Mouse (Mus musculus) retina, postnatal 7 days (tissue): ENCODE data around the gene Erg.

Source experiments
- DNase-seq: peaks from one replicate; pipeline ENCODE4 v3.0.0-alpha.2; 2012; ENCODE audit warnings: low read depth, low spot score

Gene Erg

GRCm38 (mm10) chr16:95487606-95488351, 98.6 kb downstream of the Erg start:
- DNase-seq, result no peak

GRCm38 (mm10) chr16:95481176-95481575, 105.2 kb downstream of the Erg start:
- DNase-seq, result no peak

DNA sequence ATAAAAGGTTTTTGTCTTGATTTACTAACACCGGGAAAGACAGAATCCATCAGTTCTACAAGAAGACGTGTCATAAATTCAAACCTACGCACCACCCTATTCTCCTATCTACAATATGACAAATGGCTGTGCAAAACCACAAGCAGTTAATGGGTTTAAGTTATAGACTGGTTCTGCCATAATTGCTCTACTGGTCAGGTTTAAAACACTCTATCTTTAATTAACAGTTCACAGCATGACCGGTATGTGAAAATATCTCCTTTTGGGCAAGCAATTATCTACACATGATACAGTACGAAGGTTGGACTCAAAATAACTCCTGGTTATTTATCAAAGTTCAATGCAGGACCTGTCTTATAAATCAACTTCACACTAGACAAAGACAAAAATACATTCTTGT, 107.8 kb downstream of the Erg start:
- no peak for DNase-seq

DNA sequence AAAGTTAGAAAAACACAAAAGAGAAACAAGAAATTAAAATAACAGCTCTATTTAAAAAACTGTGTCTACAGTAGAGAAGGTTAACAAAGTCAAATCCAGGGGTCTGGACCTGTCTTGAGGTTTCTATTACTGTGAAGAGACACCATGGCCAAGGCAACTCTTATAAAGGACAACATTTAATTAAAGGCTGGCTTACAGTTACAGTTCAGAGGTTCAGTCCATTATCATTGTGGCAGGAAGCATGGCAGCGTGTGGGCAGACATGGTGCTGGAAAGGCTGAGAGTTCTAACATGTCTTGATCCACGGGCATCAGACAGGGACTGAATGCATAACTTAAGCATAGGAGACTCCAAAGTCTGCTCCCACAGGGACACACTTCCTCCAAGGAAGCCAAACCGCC, 111.4 kb downstream of the Erg start:
- no peak for DNase-seq

- no peak for DNase-seq
Measured at GRCm38 (mm10) chr16:95473946-95474345, 112.4 kb downstream of the Erg start.

DNA sequence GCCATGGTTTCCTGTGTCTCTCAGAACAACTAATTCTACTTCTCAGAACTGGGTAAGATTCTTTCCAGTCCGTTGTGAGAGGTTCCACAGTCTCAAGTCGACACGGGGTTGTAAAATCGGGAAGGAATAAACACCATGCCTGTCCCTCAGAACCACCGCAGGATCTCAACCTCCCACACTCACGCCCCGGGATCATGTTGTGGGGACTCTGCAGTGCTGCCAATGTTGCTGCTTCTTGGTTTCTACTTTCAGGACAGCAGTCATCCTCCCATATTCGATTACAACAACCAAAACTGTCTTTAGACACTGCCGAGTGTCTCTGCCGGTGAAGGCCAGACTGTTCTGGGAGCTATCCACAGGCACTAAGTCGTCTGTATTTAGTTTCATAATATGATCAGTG, 113.6 kb downstream of the Erg start:
- no peak for DNase-seq

DNA sequence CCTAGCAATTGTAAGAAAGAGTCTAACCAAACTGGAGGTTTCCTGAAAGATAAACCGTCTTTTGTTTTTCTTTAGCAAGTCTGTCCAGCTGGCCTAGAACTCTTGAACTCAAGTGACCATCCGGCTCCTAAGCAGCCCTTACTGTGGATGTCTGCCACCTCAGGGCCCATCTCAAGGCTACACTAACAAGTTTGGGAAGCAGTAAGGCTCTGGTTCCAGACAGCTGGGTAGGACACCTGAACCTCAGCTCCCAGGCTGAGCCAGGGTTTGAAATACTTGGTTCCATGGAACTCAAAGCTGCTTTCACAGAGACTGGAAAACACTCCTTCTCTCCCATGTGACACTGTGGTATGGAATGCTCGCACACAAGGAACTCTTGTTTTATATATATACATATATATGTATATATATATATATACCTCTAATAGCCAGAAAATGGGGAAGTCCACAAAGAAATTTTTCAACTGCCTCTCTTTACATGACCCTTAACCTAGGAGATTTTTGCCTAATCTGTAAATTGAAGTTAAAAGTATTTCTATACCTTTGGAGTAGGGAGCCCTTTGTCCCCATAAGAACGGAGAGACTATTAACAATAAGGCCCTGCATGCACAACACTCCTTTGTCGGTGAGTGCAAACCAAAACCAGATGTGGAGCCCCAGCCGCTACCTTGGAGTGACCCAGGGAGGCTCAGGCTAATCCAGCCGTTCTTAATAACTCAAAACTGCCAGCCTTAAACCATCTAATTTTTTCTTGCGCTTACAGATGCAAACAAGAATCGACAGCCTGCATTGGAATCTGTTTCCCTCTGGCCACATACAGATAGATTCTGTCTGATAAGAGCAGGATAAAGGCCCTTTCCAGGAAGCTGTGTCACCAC, 116.9 kb downstream of the Erg start:
- DNase-seq, result no peak

DNA sequence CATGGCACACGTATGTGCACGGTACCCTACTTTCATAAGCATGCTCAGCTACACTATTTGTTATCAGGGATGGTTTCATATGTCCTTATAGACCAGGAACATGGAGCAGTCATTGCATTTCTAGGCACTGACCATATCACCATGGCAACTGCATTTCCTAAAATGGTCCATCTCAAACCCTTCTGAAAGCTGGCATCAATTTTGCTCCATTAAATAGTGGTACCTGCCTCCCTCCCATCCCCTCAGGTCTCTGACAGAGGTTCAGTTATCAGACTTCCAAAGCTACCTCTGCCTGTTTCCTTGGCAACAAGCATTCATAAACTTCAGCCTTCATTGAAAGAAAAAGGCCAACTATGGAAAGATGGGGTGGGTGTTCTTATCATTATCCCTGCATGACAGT, 118.5 kb downstream of the Erg start:
- no peak for DNase-seq

GRCm38 (mm10) chr16:95466548-95466947, 119.8 kb downstream of the Erg start:
- DNase-seq, result peak; percentile 14

- no peak for DNase-seq
Measured at GRCm38 (mm10) chr16:95464609-95465008, 121.8 kb downstream of the Erg start.

DNA sequence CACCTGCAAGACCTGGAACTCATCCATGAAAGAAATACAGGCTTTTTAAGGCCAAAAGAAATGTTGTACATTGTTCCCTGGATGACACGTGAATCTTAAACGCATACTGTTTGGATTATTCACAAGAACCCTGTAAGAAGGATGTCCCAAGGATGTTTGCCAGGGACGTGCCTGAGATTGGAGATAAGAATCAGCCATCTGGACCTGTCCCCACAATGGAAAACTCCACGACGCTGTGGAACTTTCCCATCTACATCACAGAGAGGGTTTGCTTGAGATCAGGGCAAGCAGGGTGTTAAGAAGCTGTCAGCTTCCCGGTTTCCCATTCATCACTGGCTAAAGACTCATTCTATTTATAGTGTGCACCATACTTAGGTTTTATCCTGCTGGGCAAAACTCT, 122.6 kb downstream of the Erg start:
- DNase-seq, result no peak

GRCm38 (mm10) chr16:95461941-95462340, 124.5 kb downstream of the Erg start:
- no peak for DNase-seq

DNA sequence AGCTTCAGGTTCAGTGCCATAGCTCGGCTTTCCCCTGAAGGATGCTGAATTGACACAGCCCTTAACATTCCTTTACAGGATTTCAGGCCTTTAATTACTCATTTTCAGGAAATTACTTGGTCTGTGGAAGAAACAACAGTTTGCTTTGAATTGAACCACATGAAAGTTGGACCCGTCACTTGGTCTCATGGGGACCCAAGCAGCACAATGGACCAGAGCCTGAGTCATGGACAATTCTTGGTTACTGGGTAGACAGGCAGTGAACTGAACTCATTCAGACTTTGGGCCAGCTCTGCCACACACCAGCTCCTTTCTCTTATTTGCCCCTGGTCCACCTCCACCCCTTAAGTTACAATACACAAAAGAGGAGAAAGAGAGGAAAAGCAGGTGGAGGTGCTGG, 126.1 kb downstream of the Erg start:
- no peak for DNase-seq

GRCm38 (mm10) chr16:95459325-95459691, 127.1 kb downstream of the Erg start:
- DNase-seq, result no peak

DNA sequence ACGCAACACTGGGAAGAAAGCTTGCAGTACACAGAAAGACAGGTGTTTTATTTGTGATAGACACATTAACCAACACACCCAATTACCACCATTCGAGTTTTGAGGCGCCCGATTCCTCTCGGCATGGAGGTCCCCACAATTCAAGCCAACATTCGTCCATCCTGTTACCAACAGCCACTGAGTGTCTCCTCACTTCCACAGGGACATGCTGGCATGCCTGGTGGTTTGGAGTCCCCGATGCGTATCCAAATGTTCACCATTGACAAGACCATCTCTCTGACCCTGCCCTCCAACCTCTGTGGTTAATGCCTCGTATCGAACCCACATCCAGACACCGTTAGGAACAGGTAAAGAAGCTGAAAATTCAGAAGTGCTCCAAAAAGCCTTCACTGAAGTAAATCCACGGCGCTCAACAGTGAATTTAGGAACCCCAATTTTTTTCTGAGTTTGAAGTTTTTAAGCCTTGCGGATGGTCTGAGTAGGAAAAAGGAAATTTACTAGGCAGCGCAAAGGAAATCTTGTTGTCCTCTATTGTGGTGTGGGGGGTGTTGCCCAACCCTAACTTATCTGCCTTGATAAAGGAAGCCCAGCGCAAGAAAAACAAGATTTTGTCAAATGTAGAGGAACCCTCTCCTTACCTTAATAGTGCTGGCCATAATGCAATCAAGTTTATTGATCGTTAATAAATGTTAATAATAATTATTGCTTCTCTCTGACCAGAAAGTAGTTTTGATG, 127.6 kb downstream of the Erg start:
- DNase-seq, result no peak

- DNase-seq, result no peak
Measured at GRCm38 (mm10) chr16:95457006-95457405, 129.4 kb downstream of the Erg start.

DNA sequence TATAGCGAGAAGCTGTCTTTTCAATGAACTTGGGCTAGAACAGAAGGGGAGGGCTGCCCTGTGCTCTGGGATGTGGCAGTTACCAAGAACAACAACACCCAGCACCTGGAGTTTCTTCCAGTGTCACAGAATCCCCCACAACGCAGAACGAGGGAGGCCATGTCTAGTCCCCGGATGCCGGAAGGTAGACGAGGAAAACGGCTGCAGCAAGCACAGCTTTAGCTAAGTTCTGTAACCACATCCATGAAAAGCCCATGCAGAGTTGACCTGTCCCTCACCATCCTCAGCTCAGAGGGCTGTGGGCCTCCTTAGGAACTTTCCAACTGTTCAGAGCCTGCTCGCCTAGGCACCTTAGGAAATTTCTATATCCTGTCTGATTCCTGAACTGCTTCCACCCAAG, 130.5 kb downstream of the Erg start:
- no peak for DNase-seq

GRCm38 (mm10) chr16:95455461-95455860, 130.9 kb downstream of the Erg start:
- DNase-seq, result no peak

DNA sequence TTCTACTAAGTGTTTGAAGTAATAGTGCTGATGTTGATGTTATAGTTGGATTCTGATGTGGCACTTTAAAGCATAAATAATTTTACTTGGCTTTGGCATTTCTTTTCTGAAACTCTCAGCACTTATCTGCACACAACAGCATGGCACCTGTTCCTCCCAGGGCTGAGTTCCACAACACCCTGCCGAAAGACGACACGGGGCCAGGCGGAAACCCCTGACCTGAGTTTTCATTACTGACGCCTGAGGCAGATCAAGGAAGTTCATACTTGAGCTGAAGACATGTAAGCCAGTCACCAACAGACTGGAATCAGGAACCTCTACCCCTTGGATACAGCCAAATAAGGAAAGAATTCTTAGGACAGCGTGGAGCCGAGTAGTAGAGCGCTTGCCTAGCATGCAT, 134.0 kb downstream of the Erg start:
- no peak for DNase-seq

- DNase-seq, result no peak
Measured at GRCm38 (mm10) chr16:95449361-95449725, 137.1 kb downstream of the Erg start.

DNA sequence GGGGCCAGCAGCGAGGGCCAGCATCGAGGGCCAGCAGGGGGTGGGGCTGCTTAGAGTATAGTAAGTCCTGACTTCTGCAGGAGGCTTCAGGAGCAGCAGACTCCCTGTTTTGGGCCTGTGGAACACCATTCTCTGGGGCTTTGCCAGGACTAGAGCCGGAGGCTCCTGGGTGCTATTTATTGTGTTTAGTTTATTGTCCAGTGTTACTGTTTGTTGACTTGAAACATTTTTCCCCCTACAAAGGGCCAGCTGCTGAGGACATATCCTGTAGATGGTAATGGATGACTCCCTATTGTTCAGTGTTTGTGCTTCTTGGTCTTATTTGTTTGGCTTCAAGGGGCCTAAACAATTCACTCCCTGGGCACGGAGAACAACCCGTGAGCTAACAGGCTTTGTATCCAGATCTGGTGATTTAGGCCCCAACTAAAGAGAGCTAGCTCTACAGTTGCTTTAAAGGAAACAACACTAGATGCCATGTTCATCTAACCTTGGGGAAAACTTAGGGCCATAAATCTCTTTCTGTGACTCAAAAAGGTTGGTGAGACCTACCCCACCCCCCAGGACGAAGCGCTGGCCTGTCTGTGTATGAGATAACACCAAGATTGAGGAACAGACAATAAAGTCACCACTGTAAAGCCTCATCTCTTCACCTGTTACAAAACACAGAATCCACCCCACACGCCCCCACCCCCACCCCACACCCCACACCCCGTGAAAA, 137.6 kb downstream of the Erg start:
- DNase-seq, result no peak

DNA sequence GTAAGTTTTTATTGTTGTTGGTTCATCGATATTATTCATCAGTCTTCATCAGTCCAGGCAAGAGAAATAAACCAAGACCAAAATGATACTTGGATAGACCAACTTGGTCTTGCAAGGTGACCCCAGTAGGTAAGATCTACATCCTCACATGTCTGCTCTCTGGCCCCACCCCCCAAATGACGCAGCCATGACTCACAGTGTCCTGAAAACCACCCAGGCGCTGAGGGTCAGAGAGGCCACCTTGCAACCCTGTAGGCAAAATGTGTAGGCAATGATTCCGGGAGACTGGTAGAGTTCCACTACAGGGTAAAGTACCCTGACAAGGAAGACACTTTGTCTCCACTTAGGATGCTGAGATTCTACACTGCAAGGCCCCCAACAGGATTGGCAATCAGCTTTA, 138.5 kb downstream of the Erg start:
- DNase-seq, result no peak
